Mouse (Mus musculus) brain, embryonic 14.5 days (tissue): Measurements from ENCODE around the gene Cdc37.

ENCODE experiments used
- CTCF ChIP-seq: fragments of 200-500 bp; IDR thresholded peaks from 2 replicates; pipeline ENCODE4 v1.5.1; 2012; ENCODE audit warnings: inconsistent platforms, mild to moderate bottlenecking, moderate library complexity, borderline replicate concordance; ENCODE audit not compliant: insufficient read depth, insufficient read length; ENCODE audit errors: extremely low read depth
- POLR2A ChIP-seq: fragments of 200-500 bp; IDR thresholded peaks from 2 replicates; pipeline ENCODE4 v1.6.1; 2012; ENCODE audit warnings: mild to moderate bottlenecking, inconsistent platforms, borderline replicate concordance; ENCODE audit not compliant: poor library complexity, insufficient read depth, insufficient read length, severe bottlenecking; ENCODE audit errors: extremely low read depth

DNA sequence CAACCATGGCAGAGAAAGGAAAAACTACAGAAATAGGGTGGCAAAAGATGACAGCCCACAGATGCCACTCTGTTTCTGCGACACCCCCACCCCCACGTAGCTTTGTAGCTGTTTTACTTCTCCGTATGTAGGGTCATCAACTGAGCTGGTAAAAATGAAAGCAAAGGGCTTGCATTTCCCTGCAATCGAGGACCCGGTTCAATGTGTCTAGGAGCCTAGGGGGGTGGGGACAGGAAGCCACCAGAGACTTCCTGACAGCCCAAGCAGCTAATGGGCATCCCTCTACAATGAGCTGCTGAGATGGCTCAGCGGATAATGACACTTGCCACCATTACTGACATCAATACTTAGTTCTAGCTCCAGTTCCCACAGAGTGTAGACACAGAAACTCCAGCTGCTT lies 13.4 kb downstream of the Cdc37 start:
- no peak for TF ChIP-seq POLR2A
- TF ChIP-seq CTCF, result no peak
